Mouse (Mus musculus): ENCODE measurements at regions not wholly inside any gene's neighbourhood (a gene's known extent, or its start where the extent isn't known, plus 50 kb on each side); places are given as distances from the start of the nearest gene placed in this dataset.

GRCm38 (mm10) chr1:193541281-193541680, 171.2 kb upstream of the Camk1g start:
- DNase-seq (ENCODE audit: extremely low read depth, low read depth): no peak

GRCm38 (mm10) chr1:193540486-193540885, 170.4 kb upstream of the Camk1g start:
- DNase-seq (ENCODE audit: extremely low read depth, low read depth): no peak

- no peak for DNase-seq (ENCODE audit: extremely low read depth, low read depth)
Observed at GRCm38 (mm10) chr1:193539261-193539660, 169.2 kb upstream of the Camk1g start.

- no peak for DNase-seq (ENCODE audit: extremely low read depth, low read depth)
Observed at GRCm38 (mm10) chr1:193538425-193538824, 168.3 kb upstream of the Camk1g start.

- DNase-seq (ENCODE audit: extremely low read depth, low read depth): no peak
Observed at GRCm38 (mm10) chr1:193537616-193538015, 167.5 kb upstream of the Camk1g start.

- no peak for DNase-seq (ENCODE audit: extremely low read depth, low read depth)
Observed at GRCm38 (mm10) chr1:193536552-193536951, 166.5 kb upstream of the Camk1g start.

GRCm38 (mm10) chr1:193534449-193534848, 164.4 kb upstream of the Camk1g start:
- no peak for DNase-seq (ENCODE audit: extremely low read depth, low read depth)

- no peak for DNase-seq (ENCODE audit: extremely low read depth, low read depth)
Observed at GRCm38 (mm10) chr1:193526501-193526900, 156.4 kb upstream of the Camk1g start.

GRCm38 (mm10) chr1:193522007-193522406, 151.9 kb upstream of the Camk1g start:
- DNase-seq (ENCODE audit: extremely low read depth, low read depth): no peak

- no peak for DNase-seq (ENCODE audit: extremely low read depth, low read depth)
Observed at GRCm38 (mm10) chr1:193518840-193519239, 148.7 kb upstream of the Camk1g start.

- DNase-seq (ENCODE audit: extremely low read depth, low read depth): no peak
Observed at GRCm38 (mm10) chr1:193517968-193518367, 147.9 kb upstream of the Camk1g start.

- DNase-seq (ENCODE audit: extremely low read depth, low read depth): no peak
Observed at GRCm38 (mm10) chr1:193517293-193517692, 147.2 kb upstream of the Camk1g start.

- no peak for DNase-seq (ENCODE audit: extremely low read depth, low read depth)
Observed at GRCm38 (mm10) chr1:193516395-193516794, 146.3 kb upstream of the Camk1g start.

GRCm38 (mm10) chr1:193513929-193514710, 144.0 kb upstream of the Camk1g start:
- DNase-seq (ENCODE audit: extremely low read depth, low read depth): no peak

GRCm38 (mm10) chr1:193510066-193510793, 140.1 kb upstream of the Camk1g start:
- no peak for DNase-seq (ENCODE audit: extremely low read depth, low read depth)

GRCm38 (mm10) chr1:193508271-193508670, 138.2 kb upstream of the Camk1g start:
- DNase-seq (ENCODE audit: extremely low read depth, low read depth): no peak

GRCm38 (mm10) chr1:193506991-193507390, 136.9 kb upstream of the Camk1g start:
- no peak for DNase-seq (ENCODE audit: extremely low read depth, low read depth)

GRCm38 (mm10) chr1:193505381-193505780, 135.3 kb upstream of the Camk1g start:
- DNase-seq (ENCODE audit: extremely low read depth, low read depth): no peak

- DNase-seq (ENCODE audit: extremely low read depth, low read depth): no peak
Observed at GRCm38 (mm10) chr1:193504611-193505010, 134.5 kb upstream of the Camk1g start.

GRCm38 (mm10) chr1:193503624-193504325, 133.7 kb upstream of the Camk1g start:
- peak; percentile 20 for DNase-seq (ENCODE audit: extremely low read depth, low read depth)

GRCm38 (mm10) chr1:193496265-193497183, 126.4 kb upstream of the Camk1g start:
- DNase-seq (ENCODE audit: extremely low read depth, low read depth): no peak

All from MEL-GATA-1-ER (cell line).